In the genomic region with DNA sequence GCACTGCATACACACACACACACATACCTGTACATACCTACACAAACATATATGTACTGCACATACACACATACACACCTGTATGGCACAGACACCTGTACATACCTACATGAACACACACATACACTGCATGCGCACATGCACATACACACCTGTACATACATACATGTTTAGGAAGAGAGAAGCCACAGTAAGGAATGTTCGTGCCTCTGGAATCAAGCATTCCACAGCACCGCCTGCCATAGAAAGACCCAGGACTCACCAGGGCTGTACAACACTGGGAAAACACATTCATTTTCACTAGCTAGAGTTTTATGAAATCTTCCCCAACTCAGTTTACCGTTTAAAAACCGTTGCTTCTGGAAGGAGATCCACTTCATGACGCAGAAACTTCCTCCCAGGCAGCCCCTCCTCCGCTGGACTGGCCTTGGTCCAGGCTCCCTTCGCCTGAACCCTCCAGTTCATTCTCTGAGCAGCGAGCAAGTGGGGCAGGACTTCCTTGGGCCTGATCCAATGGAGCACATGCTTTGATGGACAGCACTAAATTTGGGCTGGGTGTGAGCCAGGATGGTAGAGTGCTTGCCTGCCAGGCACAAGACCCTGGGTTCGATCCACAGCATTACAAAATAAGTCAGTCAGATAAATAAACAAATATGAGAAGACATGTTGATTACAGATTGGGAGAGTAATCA, we compare ENCODE assay signal across 8 mouse cellular contexts. TPM values are rescaled to one million over a fixed set of nuclear protein-coding genes. Genes with fewer than 3 reads are reported as not detected.
DNase-seq lines count a peak whose midpoint lies in the region; ATAC-seq and TF ChIP-seq lines count a peak whose summit lies in the region.

No protein-coding gene starts in this region.

- WGBS in forebrain, postnatal 0 days: 53% methylated on average over 10 of the region's 10 CpGs

- no peak overlapping the region for H3K4me2 ChIP-seq in forebrain, postnatal 0 days (ENCODE audit: low read depth)

- no peaks in the 10 kb centered on the region for H3K4me1 ChIP-seq in forebrain, postnatal 0 days (ENCODE audit: insufficient read depth)

- H3K36me3 ChIP-seq in forebrain, postnatal 0 days (ENCODE audit: insufficient read depth): no peaks in the 10 kb centered on the region

- peak; percentile 78 for DNase-seq in left cerebral cortex, postnatal 4 days
- no peak for DNase-seq in left cerebral cortex, adult 2 months (ENCODE audit: extremely low spot score in 1 of 2, low spot score in 2 of 2)
- DNase-seq in forebrain, postnatal 0 days: peak; percentile 17
- peak; percentile 68 for DNase-seq in heart, postnatal 4 days
- DNase-seq in lung, postnatal 36 days: peak; percentile 64
- no peak for DNase-seq in urinary bladder, postnatal 10 days (ENCODE audit: low spot score)
- no peak for DNase-seq in thymus, postnatal 4 days

- intact Hi-C loops in left cerebral cortex, postnatal 4 days (cut with DNase I): no loop called here
- intact Hi-C loops in left cerebral cortex, adult 2 months (cut with DNase I): no loop called here

- H3K4me3 ChIP-seq in left cerebral cortex, adult 2 months: no peak overlapping the region
- no peak overlapping the region for H3K4me3 ChIP-seq in forebrain, postnatal 0 days (ENCODE audit: low read depth, low read length)

- no peaks in the 10 kb centered on the region for H3K9me3 ChIP-seq in forebrain, postnatal 0 days (ENCODE audit: low read length)

- TF ChIP-seq CTCF in left cerebral cortex, adult 2 months (IDR thresholded peaks at IDR 0.05): no peak
- no peak for TF ChIP-seq CTCF in forebrain, postnatal 0 days (IDR thresholded peaks at IDR 0.05; ENCODE audit: low read depth)

- no peaks in the 10 kb centered on the region for H3K27me3 ChIP-seq in forebrain, postnatal 0 days (ENCODE audit: insufficient read depth, low read length)

- ATAC-seq in forebrain, postnatal 0 days: no peak
- no peak for ATAC-seq in granulocyte monocyte progenitor cell, adult 5-6 weeks (replicated peaks; ENCODE audit: poor library complexity, severe bottlenecking)

- no peak overlapping the region for H3K9ac ChIP-seq in forebrain, postnatal 0 days

- no peak overlapping the region for H3K27ac ChIP-seq in left cerebral cortex, adult 2 months
- no peak overlapping the region for H3K27ac ChIP-seq in forebrain, postnatal 0 days (ENCODE audit: low read depth, low read length)

RNA-seq across cellular contexts. Expression of gene Lrrc30, which starts 5.7 kb away (rescaled TPM):
- total RNA-seq in left cerebral cortex, postnatal 4 days (2021): not detected
- not detected for total RNA-seq in left cerebral cortex, adult 2 months (2021)
- total RNA-seq in forebrain, postnatal 0 days (2014; rRNA removed): not detected in 2 replicates
- polyA plus RNA-seq in forebrain, postnatal 0 days (2015; fragmentation: Nextera tagmentation; extraction: Ambion mirVana): not detected in 2 replicates
- under 1 TPM in 1 of 2 experiments, not detected in 1; 0.14 TPM for total RNA-seq in heart, postnatal 4 days (2021)
- not detected in 2 replicates for total RNA-seq in granulocyte monocyte progenitor cell, adult 5-6 weeks (2014; fragmentation: Nextera tagmentation)
- total RNA-seq in granulocyte monocyte progenitor cell, adult 5-6 weeks (2017): not detected in 2 replicates

RNA-seq across cellular contexts. Expression of gene Lama1, which starts 58.8 kb away (rescaled TPM):
- 10 to 100 TPM; 10.3 to 10.5 TPM for total RNA-seq in left cerebral cortex, postnatal 4 days (2021)
- total RNA-seq in left cerebral cortex, adult 2 months (2021): 1 to 10 TPM; 4.3 to 5.2 TPM
- 9.6 and 21.2 TPM in 2 replicates for total RNA-seq in forebrain, postnatal 0 days (2014; rRNA removed)
- 1.8 and 2.9 TPM in 2 replicates for polyA plus RNA-seq in forebrain, postnatal 0 days (2015; fragmentation: Nextera tagmentation; extraction: Ambion mirVana)
- total RNA-seq in heart, postnatal 4 days (2021): 1 to 10 TPM; 1.8 to 2.0 TPM
- total RNA-seq in granulocyte monocyte progenitor cell, adult 5-6 weeks (2014; fragmentation: Nextera tagmentation): not detected in 2 replicates
- total RNA-seq in granulocyte monocyte progenitor cell, adult 5-6 weeks (2017): not detected in 2 replicates

Comparison
In these comparisons a context has a peak if more than half of its experiments do, and no peak if none do; other contexts are left out.
1. DNase-seq: peak in left cerebral cortex, postnatal 4 days (single experiment), forebrain, postnatal 0 days (single experiment), heart, postnatal 4 days (single experiment) and lung, postnatal 36 days (single experiment); none in left cerebral cortex, adult 2 months (0 of 2), urinary bladder, postnatal 10 days (single experiment) and thymus, postnatal 4 days (single experiment).